Mouse (Mus musculus) c-Kit-positive CD71-negative TER-119-negative erythroid progenitor cells, embryonic 14.5 days (primary cell): ENCODE data around the gene Amigo3.

ENCODE experiments used
- DNase-seq: peaks from one replicate; pipeline ENCODE4 v3.0.0-alpha.2; 2013; ENCODE audit warnings: low read depth

The Amigo3 gene

GRCm38 (mm10) chr9:108083561-108083960 is 30.6 kb downstream of the Amigo3 start:
- DNase-seq, result no peak

GRCm38 (mm10) chr9:108085261-108085660 is 32.3 kb downstream of the Amigo3 start:
- no peak for DNase-seq

GRCm38 (mm10) chr9:108090611-108091120 is 37.7 kb downstream of the Amigo3 start:
- no peak for DNase-seq

GRCm38 (mm10) chr9:108093586-108093985 is 40.6 kb downstream of the Amigo3 start:
- no peak for DNase-seq

GRCm38 (mm10) chr9:108094184-108094941 is 41.4 kb downstream of the Amigo3 start, which contains the start of gene Apeh:
Apeh (minus strand) TSS chr9:108094606.
- DNase-seq, result peak; percentile 97

- no peak for DNase-seq
Observed at GRCm38 (mm10) chr9:108094998-108095411, 42.0 kb downstream of the Amigo3 start.

GRCm38 (mm10) chr9:108095518-108095917 is 42.6 kb downstream of the Amigo3 start:
- no peak for DNase-seq

- no peak for DNase-seq
Observed at GRCm38 (mm10) chr9:108095949-108096712, 43.2 kb downstream of the Amigo3 start.

- DNase-seq, result no peak
Observed at GRCm38 (mm10) chr9:108099619-108100018, 46.7 kb downstream of the Amigo3 start.

- DNase-seq, result no peak
Observed at GRCm38 (mm10) chr9:108104766-108105548, 52.0 kb downstream of the Amigo3 start.
